In genomic region chr14:66499896-66500295, GRCm38 (mm10) we compare ENCODE assay signal across 9 mouse cellular contexts.
DNase-seq lines count a peak whose midpoint lies in the region; ATAC-seq and TF ChIP-seq lines count a peak whose summit lies in the region.
"Had no signal": no experiment of that assay in that cellular context is flagged by ENCODE, and none has a peak within 500 bp of the region (broad histone marks: within the 10 kb centered on the region; RNA-seq: fewer than 3 reads in every experiment).

No protein-coding gene starts in this region.

- H3K4me3 ChIP-seq in embryonic facial prominence, embryonic 11.5 days (ENCODE audit: low read depth, low read length): no peak overlapping the region
- H3K4me3 ChIP-seq in embryonic facial prominence, embryonic 10.5 days: no peak overlapping the region
- H3K4me3 ChIP-seq in gastrocnemius, adult 2 months: peak overlapping the region; percentile 55
- no peak overlapping the region for H3K4me3 ChIP-seq in intestine, embryonic 15.5 days (replicated peaks)
- no peak overlapping the region for H3K4me3 ChIP-seq in neural tube, embryonic 12.5 days

- no peak overlapping the region for H3K9ac ChIP-seq in embryonic facial prominence, embryonic 11.5 days (replicated peaks; ENCODE audit: low read length)
- H3K9ac ChIP-seq in intestine, embryonic 15.5 days: no peak overlapping the region
- no peak overlapping the region for H3K9ac ChIP-seq in neural tube, embryonic 12.5 days

- H3K36me3 ChIP-seq in embryonic facial prominence, embryonic 11.5 days (replicated peaks; ENCODE audit: control insufficient read depth, insufficient read depth, low read depth, low read length): no peaks in the 10 kb centered on the region
- no peaks in the 10 kb centered on the region for H3K36me3 ChIP-seq in embryonic facial prominence, embryonic 10.5 days (replicated peaks)
- no peaks in the 10 kb centered on the region for H3K36me3 ChIP-seq in intestine, embryonic 15.5 days
- H3K36me3 ChIP-seq in neural tube, embryonic 12.5 days: no peaks in the 10 kb centered on the region

- no peak for TF ChIP-seq CTCF in gastrocnemius, adult 2 months (IDR thresholded peaks at IDR 0.05)

- WGBS in embryonic facial prominence, embryonic 11.5 days: 37% methylated on average over 11 of the region's 11 CpGs
- 34% methylated on average over 11 of the region's 11 CpGs for WGBS in embryonic facial prominence, embryonic 10.5 days
- WGBS in intestine, embryonic 15.5 days: 7% methylated on average over 11 of the region's 11 CpGs
- WGBS in neural tube, embryonic 12.5 days: 21% methylated on average over 11 of the region's 11 CpGs

- no peaks in the 10 kb centered on the region for H3K4me1 ChIP-seq in embryonic facial prominence, embryonic 11.5 days (ENCODE audit: control insufficient read depth, insufficient read depth, low read length)
- peaks cover 36% of the 10 kb centered on the region for H3K4me1 ChIP-seq in embryonic facial prominence, embryonic 10.5 days
- H3K4me1 ChIP-seq in intestine, embryonic 15.5 days (replicated peaks): no peaks in the 10 kb centered on the region; the same call in 1 of the 2 replicates
- H3K4me1 ChIP-seq in neural tube, embryonic 12.5 days: peaks cover 17% of the 10 kb centered on the region; the same call in 1 of the 2 replicates

- ATAC-seq in embryonic facial prominence, embryonic 11.5 days (replicated peaks; ENCODE audit: insufficient number of reproducible peaks, low FRiP score, low TSS enrichment, low read depth): no peak
- ATAC-seq in intestine, embryonic 15.5 days: peak; percentile 75
- peak; percentile 55 for ATAC-seq in neural tube, embryonic 12.5 days (ENCODE audit: low FRiP score, low read depth)

- peak; percentile 45 for DNase-seq in embryonic facial prominence, embryonic 11.5 days (ENCODE audit: low spot score)
- no peak for DNase-seq in embryonic facial prominence, embryonic 10.5 days (ENCODE audit: low spot score)
- DNase-seq in cerebellum, adult 8-10 months: peak; percentile 12
- DNase-seq in gastrocnemius, adult 2 months: peak; percentile 85
- peak; percentile 58 to 77 for DNase-seq in left cerebral cortex, postnatal 10 days (ENCODE audit: extremely low spot score in 1 of 2, low spot score in 2 of 2)
- DNase-seq in yolk sac, embryonic 10.5 days (ENCODE audit: low spot score): peak; percentile 45

- H3K27ac ChIP-seq in embryonic facial prominence, embryonic 11.5 days (replicated peaks; ENCODE audit: low read depth, low read length): no peak overlapping the region
- H3K27ac ChIP-seq in embryonic facial prominence, embryonic 10.5 days (replicated peaks): no peak overlapping the region
- H3K27ac ChIP-seq in gastrocnemius, adult 2 months: no peak overlapping the region; the same call in 1 of the 2 replicates
- no peak overlapping the region for H3K27ac ChIP-seq in intestine, embryonic 15.5 days
- H3K27ac ChIP-seq in neural tube, embryonic 12.5 days: no peak overlapping the region
- H3K27ac ChIP-seq: macrophage had no signal

- H3K9me3 ChIP-seq in embryonic facial prominence, embryonic 11.5 days (replicated peaks; ENCODE audit: control insufficient read depth, low read length): no peaks in the 10 kb centered on the region
- no peaks in the 10 kb centered on the region for H3K9me3 ChIP-seq in embryonic facial prominence, embryonic 10.5 days
- H3K9me3 ChIP-seq in intestine, embryonic 15.5 days: no peaks in the 10 kb centered on the region
- no peaks in the 10 kb centered on the region for H3K9me3 ChIP-seq in neural tube, embryonic 12.5 days

- H3K4me2 ChIP-seq in embryonic facial prominence, embryonic 11.5 days (ENCODE audit: low read depth, low read length): no peak overlapping the region
- H3K4me2 ChIP-seq in intestine, embryonic 15.5 days (replicated peaks): peak overlapping the region; percentile 15
- H3K4me2 ChIP-seq in neural tube, embryonic 12.5 days (replicated peaks): peak overlapping the region; percentile 14; the same call in 1 of the 2 replicates

- H3K27me3 ChIP-seq in embryonic facial prominence, embryonic 11.5 days (ENCODE audit: control insufficient read depth, insufficient read depth, low read length): no peaks in the 10 kb centered on the region
- peaks cover 3% of the 10 kb centered on the region; the same call in 1 of the 2 replicates for H3K27me3 ChIP-seq in embryonic facial prominence, embryonic 10.5 days (replicated peaks; ENCODE audit: low read depth, poor library complexity, severe bottlenecking)
- no peaks in the 10 kb centered on the region for H3K27me3 ChIP-seq in intestine, embryonic 15.5 days (replicated peaks)
- no peaks in the 10 kb centered on the region for H3K27me3 ChIP-seq in neural tube, embryonic 12.5 days (replicated peaks)

- intact Hi-C loops in gastrocnemius, adult 2 months (cut with DNase I): no loop called here
- intact Hi-C loops in left cerebral cortex, postnatal 10 days (cut with DNase I): no loop called here
